Mouse (Mus musculus) hindlimb bud, embryonic 11.5 days (tissue): ENCODE data around the gene Dcaf6.
"Not testable (repeated sequence)": the region's sequence is repeated elsewhere in the genome, so short reads cannot be mapped to it uniquely, and the experiment has no call there.

ENCODE experiments used
- DNase-seq: peaks from one replicate; pipeline ENCODE4 v3.0.0-alpha.2; 2012; ENCODE audit warnings: low read depth, low spot score; ENCODE audit errors: extremely low spot score

Gene Dcaf6

DNA sequence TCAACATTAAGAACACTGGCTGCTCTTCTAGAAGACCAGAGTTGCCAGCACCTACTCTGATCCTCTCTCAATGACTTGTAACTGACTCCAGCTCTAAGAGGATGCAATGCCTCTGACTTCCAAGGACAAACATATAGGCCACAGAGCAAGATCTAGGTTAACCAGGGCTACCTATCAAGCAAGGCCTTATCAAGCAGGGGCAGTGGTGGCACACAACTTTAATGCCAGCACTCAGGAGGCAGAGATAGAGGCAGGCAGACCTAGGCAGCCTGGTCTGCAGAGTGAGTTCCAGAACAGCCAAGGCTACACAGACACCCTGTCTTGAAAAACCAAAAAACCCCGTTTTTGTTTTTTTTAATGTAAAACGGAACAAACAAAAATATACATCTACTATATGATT lies 34.0 kb downstream of the Dcaf6 start:
- no peak for DNase-seq

GRCm38 (mm10) chr1:165421357-165421915 lies 38.8 kb downstream of the Dcaf6 start:
- DNase-seq: no peak

GRCm38 (mm10) chr1:165396401-165396805 lies 63.9 kb downstream of the Dcaf6 start:
- no peak for DNase-seq

DNA sequence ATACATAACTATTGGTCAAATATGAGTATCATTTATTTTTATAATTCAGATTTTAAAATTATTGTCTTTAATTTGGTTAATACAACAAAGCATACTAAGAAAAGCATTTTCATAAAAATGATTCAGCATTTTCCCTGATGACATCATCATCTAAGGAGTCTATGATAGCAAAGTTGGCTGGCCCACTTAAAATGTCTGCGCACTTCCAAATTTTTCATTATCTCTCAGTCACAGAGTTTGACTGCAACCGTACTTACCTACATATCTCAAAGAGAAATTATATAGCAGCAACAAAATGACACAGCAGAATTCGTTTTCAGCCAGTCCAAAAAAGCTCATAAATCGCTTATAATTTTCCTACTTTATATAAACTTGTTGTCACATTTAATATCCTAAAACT lies 64.3 kb downstream of the Dcaf6 start:
- no peak for DNase-seq

DNA sequence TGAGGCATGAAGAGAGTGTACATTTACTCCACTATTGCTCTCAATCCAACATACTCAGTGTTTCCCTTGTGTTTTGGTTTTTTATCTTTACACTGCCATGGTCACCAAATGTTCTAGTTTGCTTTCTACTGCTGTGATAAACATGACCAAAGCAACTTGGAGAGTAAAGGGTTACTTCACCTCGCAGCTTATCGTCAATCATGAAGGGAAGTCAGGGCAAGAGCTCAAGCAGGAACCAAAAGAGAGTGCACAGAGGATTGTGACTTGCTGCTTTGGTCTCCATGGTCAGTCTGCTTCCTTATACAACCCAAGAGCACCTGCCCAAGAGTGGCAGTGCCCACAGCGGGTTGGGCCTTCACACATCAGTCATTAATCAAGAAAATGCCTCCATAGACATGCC lies 65.4 kb downstream of the Dcaf6 start:
- DNase-seq: no peak

DNA sequence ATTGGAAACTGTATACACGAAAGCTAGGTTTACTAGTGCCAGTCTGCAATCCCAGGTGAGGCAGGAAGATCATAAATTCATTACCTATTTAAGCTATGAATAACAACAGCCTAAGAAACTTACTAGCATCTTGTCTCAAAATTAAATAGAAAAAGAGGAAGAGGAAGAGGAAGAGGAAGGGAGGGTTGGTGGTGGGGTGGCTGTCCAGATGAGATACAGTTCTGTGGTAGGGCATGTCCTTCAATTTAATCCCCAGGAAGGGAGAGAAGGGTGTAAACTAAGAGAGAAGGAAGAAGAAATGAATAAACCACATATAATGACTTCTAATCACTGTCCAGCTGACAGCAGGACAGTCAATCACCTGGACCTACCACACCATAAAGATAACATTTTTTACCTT lies 67.2 kb downstream of the Dcaf6 start:
- no peak for DNase-seq

DNA sequence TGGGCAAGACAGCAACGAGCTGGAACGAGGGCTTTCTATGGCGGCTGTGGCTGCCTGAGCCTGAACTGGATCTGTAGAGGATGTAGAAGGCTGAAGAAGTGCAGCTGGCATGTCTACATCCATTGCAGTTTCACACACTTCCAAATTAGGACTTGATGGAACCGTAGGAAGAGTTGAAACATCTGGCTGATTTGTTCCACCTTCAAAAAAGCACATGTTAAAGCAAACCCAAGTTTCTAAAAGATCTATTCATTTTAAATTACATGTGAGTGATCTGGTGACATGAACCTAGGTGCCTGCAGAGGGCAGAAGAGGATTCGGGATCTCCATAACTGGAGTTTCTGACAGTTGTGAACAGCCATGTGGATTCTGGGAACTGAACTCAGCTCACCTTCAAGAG lies 71.6 kb downstream of the Dcaf6 start:
- DNase-seq: no peak

- DNase-seq: no peak
Measured at GRCm38 (mm10) chr1:165386525-165386923, 73.8 kb downstream of the Dcaf6 start.

- DNase-seq: no peak
Measured at GRCm38 (mm10) chr1:165385810-165386524, 74.3 kb downstream of the Dcaf6 start.

DNA sequence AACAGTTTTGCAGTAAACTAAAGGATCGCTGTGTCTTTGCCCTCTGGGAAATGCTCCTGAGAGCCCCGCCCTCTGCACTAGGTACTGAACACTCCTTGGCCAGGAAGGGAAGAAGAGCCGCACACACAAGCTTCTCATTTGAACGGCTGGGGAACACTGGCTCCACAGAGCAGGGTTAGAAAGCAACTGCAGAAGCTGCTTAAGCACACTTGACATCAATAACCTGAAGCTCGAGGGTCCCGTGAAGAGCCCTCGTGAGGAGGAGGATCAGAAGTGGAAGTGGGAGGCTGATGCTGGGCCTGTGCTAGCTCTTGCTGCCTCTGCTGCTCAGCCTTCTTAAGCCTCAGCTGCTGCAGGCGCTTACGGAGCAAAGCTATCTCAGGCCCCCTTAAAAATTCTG lies 86.4 kb downstream of the Dcaf6 start:
- no peak for DNase-seq

GRCm38 (mm10) chr1:165370990-165371389 lies 89.3 kb downstream of the Dcaf6 start:
- no peak for DNase-seq

DNA sequence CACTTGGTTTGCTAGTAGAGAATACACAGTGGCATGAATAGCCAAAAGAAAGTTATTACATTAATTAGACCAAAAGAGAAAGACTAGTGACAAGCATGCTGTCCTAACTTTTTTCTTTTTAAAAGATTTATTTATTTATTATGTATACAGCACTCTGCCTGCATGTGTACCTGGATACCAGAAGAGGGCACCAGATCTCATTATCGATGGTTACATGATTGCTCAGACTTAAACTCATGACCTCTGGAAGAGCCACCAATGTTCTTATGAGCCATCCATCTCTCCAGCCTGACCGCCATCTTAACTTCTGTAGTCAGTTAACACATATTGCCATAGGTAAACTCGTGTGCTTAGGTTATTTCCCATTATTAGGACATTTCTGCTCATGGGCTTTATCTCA lies 95.2 kb downstream of the Dcaf6 start:
- DNase-seq: no peak

GRCm38 (mm10) chr1:165363271-165363670 lies 97.0 kb downstream of the Dcaf6 start:
- no peak for DNase-seq

DNA sequence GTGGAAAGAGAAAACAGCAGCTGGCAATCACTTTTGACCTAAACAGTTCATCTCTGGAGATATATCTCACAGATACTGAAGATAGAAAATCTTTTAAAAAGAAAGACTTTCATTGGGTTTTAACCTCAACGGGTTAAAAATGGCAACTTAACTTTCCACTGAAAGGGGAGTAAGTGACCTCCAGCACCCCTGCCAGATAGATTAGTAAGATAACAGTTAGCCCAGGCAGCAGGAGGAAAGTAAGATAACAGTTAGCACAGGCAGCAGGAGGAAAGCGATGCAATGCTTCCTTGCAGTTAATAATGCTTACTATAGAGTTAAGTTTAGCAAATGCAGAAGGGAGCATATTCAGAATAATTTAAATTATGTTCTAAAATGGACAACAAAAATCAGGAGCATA lies 103.9 kb downstream of the Dcaf6 start:
- no peak for DNase-seq

- DNase-seq: no peak
Measured at GRCm38 (mm10) chr1:165348627-165349026, 111.6 kb downstream of the Dcaf6 start.

DNA sequence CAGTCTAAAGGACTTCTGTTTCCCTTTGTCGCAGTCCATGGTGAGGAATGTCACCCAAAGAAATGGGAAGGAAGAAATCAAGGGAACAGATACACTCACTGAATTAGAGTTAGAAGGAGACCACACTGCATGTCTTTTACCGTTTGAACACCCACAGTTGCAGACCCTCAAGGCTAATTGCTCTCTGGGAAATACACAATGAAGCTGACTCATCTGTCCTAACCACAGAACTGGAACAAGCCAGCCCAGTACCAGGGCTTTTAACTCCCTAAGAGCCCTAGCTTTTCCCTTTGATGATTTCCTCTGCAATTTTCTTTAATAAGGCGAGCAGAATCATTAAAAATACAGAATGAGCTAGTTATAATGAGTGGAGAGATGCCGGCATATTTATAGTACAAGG lies 115.8 kb downstream of the Dcaf6 start:
- no peak for DNase-seq

DNA sequence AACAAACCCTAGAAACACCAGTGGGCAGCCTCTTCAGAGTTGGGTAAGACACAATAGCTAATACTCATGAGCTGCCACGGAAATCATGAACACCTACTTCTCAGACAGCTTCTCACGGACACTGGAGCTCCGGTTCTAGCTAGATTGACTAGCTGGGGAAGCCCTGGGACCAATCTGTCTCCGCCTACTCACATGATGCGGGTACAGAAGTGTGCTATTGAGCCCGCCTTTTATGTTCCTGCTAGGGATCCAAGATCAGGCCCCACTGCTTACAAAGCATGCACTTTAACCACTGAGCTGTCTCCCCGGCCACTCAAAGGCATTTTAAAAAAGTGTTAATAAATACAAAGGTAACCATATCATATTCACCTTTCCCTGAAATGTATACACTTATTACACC lies 118.1 kb downstream of the Dcaf6 start:
- DNase-seq: no peak

DNA sequence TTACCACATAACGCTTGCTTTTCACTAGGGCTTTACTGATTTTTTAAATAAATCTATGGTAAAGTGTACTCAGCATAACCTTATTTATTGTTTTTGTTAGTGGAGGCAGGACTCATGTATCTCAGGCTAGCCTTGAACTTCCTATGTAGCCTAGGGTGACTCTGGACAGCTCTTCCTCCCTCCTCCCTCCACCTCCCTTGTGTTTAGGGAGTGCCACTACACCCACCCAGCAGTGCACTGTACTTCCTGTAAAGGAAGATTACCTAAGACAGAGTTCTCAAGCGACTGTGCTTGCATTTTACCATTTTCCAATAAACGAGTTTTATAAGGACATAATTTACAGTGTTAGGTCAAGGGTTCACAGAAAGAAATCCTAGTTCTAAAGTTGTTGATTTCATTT lies 127.5 kb downstream of the Dcaf6 start:
- DNase-seq: no peak

GRCm38 (mm10) chr1:165330859-165331258 lies 129.4 kb downstream of the Dcaf6 start:
- DNase-seq: no peak

GRCm38 (mm10) chr1:165328384-165329289 lies 131.6 kb downstream of the Dcaf6 start:
- not testable (repeated sequence) for DNase-seq

- peak; percentile 18 for DNase-seq
Measured at GRCm38 (mm10) chr1:165327831-165328230, 132.4 kb downstream of the Dcaf6 start.

DNA sequence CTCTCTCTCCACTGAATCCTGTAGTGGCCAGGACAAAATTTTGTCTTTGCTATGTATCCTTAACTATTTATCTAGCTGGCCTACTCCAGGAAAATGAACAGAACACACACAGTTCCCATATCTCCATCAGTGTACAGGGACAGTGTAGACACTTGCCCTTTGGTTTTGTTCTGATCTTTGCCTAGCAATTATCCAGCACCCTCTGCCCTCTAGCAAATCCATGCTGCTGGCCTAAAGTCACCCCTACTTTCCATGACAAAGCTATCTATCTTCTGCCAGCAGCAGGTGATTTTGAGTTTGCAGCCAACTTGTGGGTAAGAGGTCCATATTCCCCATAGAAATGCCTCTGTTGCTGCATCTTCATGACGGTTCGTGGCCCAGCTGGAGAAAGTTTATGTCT lies 132.9 kb downstream of the Dcaf6 start:
- peak; percentile 20 for DNase-seq
